Mouse (Mus musculus) limb, embryonic 11.5 days (tissue): ENCODE data around the gene C2cd2l. TPM values are rescaled to one million over a fixed set of nuclear protein-coding genes. Genes with fewer than 3 reads are reported as not detected.
"Not testable (repeated sequence)": the region's sequence is repeated elsewhere in the genome, so short reads cannot be mapped to it uniquely, and the experiment has no call there.

ENCODE experiments used
- ATAC-seq: fragments of 200-750 bp; cut with Nextera tagmentation; 2 replicates; pipeline ENCODE4 v1.8.0; 2017; ENCODE audit warnings: low read depth; ENCODE audit not compliant: insufficient number of reproducible peaks, low FRiP score, low TSS enrichment
- DNase-seq: peaks from one replicate; pipeline ENCODE4 v3.0.0-alpha.2; 2015; ENCODE audit warnings: low spot score
- H3K27ac ChIP-seq: fragments of 300-500 bp; sonication (generic); replicated peaks from 2 replicates; pipeline ENCODE4 v1.5.1; 2014; ENCODE audit warnings: low read depth, mild to moderate bottlenecking, low read length
- H3K27me3 ChIP-seq: fragments of 300-500 bp; sonication (generic); 2 replicates; pipeline ENCODE4 v1.6.1; 2014; ENCODE audit warnings: mild to moderate bottlenecking, low read length, mixed read lengths; ENCODE audit not compliant: control insufficient read depth, insufficient read depth
- H3K36me3 ChIP-seq: fragments of 300-500 bp; sonication (generic); 2 replicates; pipeline ENCODE4 v1.6.1; 2014; ENCODE audit warnings: mild to moderate bottlenecking, low read length, moderate library complexity, mixed read lengths; ENCODE audit not compliant: control insufficient read depth, insufficient read depth
- H3K4me1 ChIP-seq: fragments of 300-500 bp; sonication (generic); 2 replicates; pipeline ENCODE4 v1.6.1; 2014; ENCODE audit warnings: low read length, mixed read lengths; ENCODE audit not compliant: control insufficient read depth, insufficient read depth
- H3K4me2 ChIP-seq: fragments of 300-500 bp; sonication (generic); 2 replicates; pipeline ENCODE4 v1.6.1; 2014; ENCODE audit warnings: low read depth, mild to moderate bottlenecking, moderate library complexity; ENCODE audit not compliant: severe bottlenecking
- H3K4me3 ChIP-seq: fragments of 300-500 bp; sonication (generic); 2 replicates; pipeline ENCODE4 v1.5.1; 2014; ENCODE audit warnings: low read depth, low read length
- H3K9ac ChIP-seq: fragments of 300-500 bp; sonication (generic); 2 replicates; pipeline ENCODE4 v1.6.1; 2014; ENCODE audit warnings: mild to moderate bottlenecking, low read length
- H3K9me3 ChIP-seq: fragments of 300-500 bp; sonication (generic); 2 replicates; pipeline ENCODE4 v1.6.1; 2016; ENCODE audit warnings: low read length; ENCODE audit not compliant: control insufficient read depth
- WGBS: fragments of 180-500 bp; shearing (Covaris S2); extraction: QIAGEN DNeasy Blood & Tissue Kit; methylation state at CpG from one replicate; pipeline ENCODE4 v1.1.7; 2014; 5-methylcytosine and 5-hydroxymethylcytosine counted together
- polyA plus RNA-seq: library from polyadenylated mRNA; unstranded; fragments of >200 nt; fragmentation: Nextera tagmentation; extraction: Ambion mirVana; gene quantifications from 2 replicates; pipeline ENCODE4 v1.2.1, GENCODE M21; 2014

The C2cd2l gene
- polyA plus RNA-seq, 1 experiment from 2014 or later = 6.5 TPM

DNA sequence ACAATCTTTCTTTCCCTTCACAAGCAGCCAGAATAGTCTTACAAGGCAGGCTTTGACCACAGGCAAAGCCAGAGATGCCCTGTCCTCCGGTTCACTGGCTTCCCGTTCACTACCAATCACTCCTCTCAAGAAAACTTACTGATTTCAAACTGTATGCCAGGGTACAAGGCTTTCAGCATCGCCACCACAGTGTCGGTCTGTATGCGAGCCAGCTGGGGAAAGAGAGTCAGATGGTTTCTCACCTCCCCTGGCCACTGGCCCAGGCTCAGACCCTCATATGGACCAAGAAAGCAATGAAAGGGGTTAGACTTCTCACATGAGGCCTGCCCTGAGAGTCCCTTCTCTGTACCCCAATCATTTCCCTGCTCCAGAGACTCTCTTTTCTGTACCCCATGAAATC is 21.4 kb upstream of the C2cd2l start:
- Histone ChIP-seq H3K4me1 (peaks cover 10% of the 10 kb centered on the region), H3K27me3 (no peaks in the 10 kb centered on the region), H3K9ac (no peak overlapping the region), H3K9me3 (no peaks in the 10 kb centered on the region), H3K4me3 (no peak overlapping the region), H3K4me2 (no peak overlapping the region), H3K27ac (no peak overlapping the region), H3K36me3 (peaks cover 9% of the 10 kb centered on the region; the same call in 1 of the 2 replicates)
- DNase-seq = no peak
- 90% methylated on average over 5 of the region's 5 CpGs for WGBS
- ATAC-seq = no peak

DNA sequence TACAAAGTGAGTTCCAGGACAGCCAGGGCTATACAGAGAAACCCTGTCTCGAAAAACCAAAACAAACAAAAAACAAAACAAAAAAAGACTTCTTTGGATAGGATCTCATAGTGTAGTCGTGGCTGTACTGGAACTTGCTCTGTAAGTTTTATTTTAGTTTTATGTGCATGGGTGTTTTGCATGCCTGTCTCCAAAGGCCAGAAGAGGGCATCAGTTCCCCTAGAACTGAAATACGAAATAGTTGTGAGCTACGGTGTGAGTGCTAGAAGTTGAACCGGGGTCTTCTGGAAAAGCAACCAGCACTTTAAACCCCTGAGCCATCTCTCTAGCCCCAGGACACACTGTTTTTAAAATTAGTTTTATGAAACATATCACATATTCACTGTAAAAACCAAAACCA is 18.5 kb upstream of the C2cd2l start:
- H3K4me3 ChIP-seq = no peak overlapping the region
- H3K27me3 ChIP-seq = no peaks in the 10 kb centered on the region
- no peak for DNase-seq
- H3K4me2 ChIP-seq = no peak overlapping the region
- no peaks in the 10 kb centered on the region for H3K9me3 ChIP-seq
- peaks cover 10% of the 10 kb centered on the region for H3K4me1 ChIP-seq
- no peak for ATAC-seq
- no peak overlapping the region for H3K9ac ChIP-seq
- H3K27ac ChIP-seq = no peak overlapping the region
- peaks cover 9% of the 10 kb centered on the region; the same call in 1 of the 2 replicates for H3K36me3 ChIP-seq
- 86% methylated on average over 5 of the region's 5 CpGs for WGBS

GRCm38 (mm10) chr9:44337436-44338169 is 17.5 kb upstream of the C2cd2l start:
- Histone ChIP-seq H3K27ac (0 out of 2 replicates have a peak overlapping the region, but pooled peaks have one; percentile 18), H3K9me3 (no peaks in the 10 kb centered on the region), H3K4me3 (no peak overlapping the region; the same call in 1 of the 2 replicates), H3K4me2 (peak overlapping the region; percentile 69), H3K9ac (no peak overlapping the region; the same call in 1 of the 2 replicates), H3K27me3 (no peaks in the 10 kb centered on the region), H3K36me3 (peaks cover 18% of the 10 kb centered on the region), H3K4me1 (peaks cover 10% of the 10 kb centered on the region)
- WGBS = 70% methylated on average over 9 of the region's 9 CpGs
- DNase-seq (no peak), ATAC-seq (no peak)

DNA sequence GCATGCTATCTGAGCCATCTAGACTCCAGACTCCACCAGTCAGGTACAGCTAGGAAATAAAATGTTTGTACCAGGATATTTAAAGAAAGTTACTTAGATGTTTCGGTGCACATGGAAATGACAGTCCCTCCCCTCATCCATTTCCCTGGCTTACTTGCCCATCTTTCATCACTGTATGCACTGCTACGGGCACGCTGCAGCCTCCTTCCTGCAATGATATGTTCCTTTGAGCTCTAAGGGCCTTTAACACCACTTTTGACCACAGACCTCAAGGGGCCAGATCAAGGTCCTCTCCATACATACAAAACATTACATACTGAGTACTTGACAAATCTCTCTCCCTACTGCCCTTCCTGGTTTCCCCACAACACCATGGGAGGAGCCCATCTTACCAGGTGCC is 16.9 kb upstream of the C2cd2l start:
- Histone ChIP-seq H3K36me3 (peaks cover 22% of the 10 kb centered on the region), H3K4me2 (peak overlapping the region; percentile 69), H3K4me3 (peak overlapping the region; percentile 82), H3K4me1 (peaks cover 10% of the 10 kb centered on the region; the same call in 1 of the 2 replicates), H3K27me3 (no peaks in the 10 kb centered on the region), H3K9ac (no peak overlapping the region; the same call in 1 of the 2 replicates), H3K9me3 (no peaks in the 10 kb centered on the region), H3K27ac (no peak overlapping the region)
- ATAC-seq (no peak), DNase-seq (no peak)
- 75% methylated on average over 3 of the region's 3 CpGs for WGBS

DNA sequence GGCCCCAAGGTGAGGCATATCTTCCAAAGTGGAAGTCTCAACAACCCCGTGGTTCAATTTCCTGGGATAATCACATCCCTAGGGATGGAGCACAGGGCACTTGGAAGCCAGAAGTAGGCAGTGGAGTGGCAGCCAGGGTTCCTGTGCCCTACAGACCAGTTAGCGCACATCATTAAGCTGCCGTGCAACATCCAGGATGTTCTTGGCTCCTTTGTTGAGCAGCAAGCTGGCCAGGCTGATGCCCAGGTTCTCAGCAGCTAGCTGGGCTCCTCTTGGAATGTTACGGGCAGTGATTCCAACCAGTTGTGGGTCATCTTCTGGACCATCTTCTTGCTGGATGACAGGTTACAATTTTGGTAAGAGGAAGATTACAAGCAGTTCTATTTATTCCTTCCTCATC is 16.4 kb upstream of the C2cd2l start:
- 46% methylated on average over 4 of the region's 4 CpGs for WGBS
- DNase-seq, H3K9me3 ChIP-seq, ATAC-seq, H3K27me3 ChIP-seq, H3K27ac ChIP-seq: not testable (repeated sequence)
- Histone ChIP-seq H3K4me3 (peak overlapping the region; percentile 82), H3K4me1 (peaks cover 10% of the 10 kb centered on the region; the same call in 1 of the 2 replicates), H3K9ac (peak overlapping the region; percentile 45; the same call in 1 of the 2 replicates), H3K36me3 (peaks cover 26% of the 10 kb centered on the region), H3K4me2 (peak overlapping the region; percentile 69)

GRCm38 (mm10) chr9:44336093-44336406 is 16.0 kb upstream of the C2cd2l start:
- H3K9me3 ChIP-seq = no peaks in the 10 kb centered on the region
- peaks cover 29% of the 10 kb centered on the region for H3K36me3 ChIP-seq
- whole genome bisulfite sequencing = 7% methylated on average over 5 of the region's 5 CpGs
- peak overlapping the region; percentile 69 for H3K4me2 ChIP-seq
- ATAC-seq = no peak
- H3K4me1 ChIP-seq = peaks cover 10% of the 10 kb centered on the region; the same call in 1 of the 2 replicates
- no peaks in the 10 kb centered on the region for H3K27me3 ChIP-seq
- DNase-seq = no peak
- H3K9ac ChIP-seq = peak overlapping the region; percentile 99
- peak overlapping the region; percentile 82 for H3K4me3 ChIP-seq
- H3K27ac ChIP-seq = peak overlapping the region; percentile 93

GRCm38 (mm10) chr9:44335331-44336092 is 15.4 kb upstream of the C2cd2l start:
- under 1% methylated on average over 50 of the region's 50 CpGs for WGBS
- Histone ChIP-seq H3K9ac (peak overlapping the region; percentile 99), H3K4me1 (peaks cover 10% of the 10 kb centered on the region; the same call in 1 of the 2 replicates), H3K36me3 (peaks cover 32% of the 10 kb centered on the region), H3K4me3 (peak overlapping the region; percentile 82), H3K27me3 (no peaks in the 10 kb centered on the region), H3K27ac (peak overlapping the region; percentile 93), H3K4me2 (peak overlapping the region; percentile 69), H3K9me3 (no peaks in the 10 kb centered on the region)
- peak; percentile 70 for DNase-seq
- no peak for ATAC-seq
